Mouse (Mus musculus) lung, postnatal 0 days (tissue): ENCODE measurements around the gene Baz1b. TPM values are rescaled to one million over a fixed set of nuclear protein-coding genes. Genes with fewer than 3 reads are reported as not detected.
A peak's percentile ranks its signal among the peaks of the same experiment; 100 is the strongest.

Experiments used
- ATAC-seq: fragments of 200-750 bp; cut with Nextera tagmentation; 2 replicates; pipeline ENCODE4 v1.8.0; 2017; ENCODE audit warnings: moderate library complexity
- DNase-seq: peaks from one replicate; pipeline ENCODE4 v3.0.0-alpha.2; 2016; ENCODE audit warnings: low spot score
- H3K27ac ChIP-seq: fragments of 300-500 bp; sonication (generic); 2 replicates; pipeline ENCODE4 v1.5.1; 2014; ENCODE audit warnings: antibody characterized with exemption, mild to moderate bottlenecking, low read length, mixed read lengths
- H3K27me3 ChIP-seq: fragments of 300-500 bp; sonication (generic); replicated peaks from 2 replicates; pipeline ENCODE4 v1.6.1; 2014; ENCODE audit warnings: low read length, mixed read lengths; ENCODE audit not compliant: insufficient read depth
- H3K36me3 ChIP-seq: fragments of 300-500 bp; sonication (generic); 2 replicates; pipeline ENCODE4 v1.6.1; 2014; ENCODE audit warnings: low read length, mixed read lengths; ENCODE audit not compliant: insufficient read depth
- H3K4me1 ChIP-seq: fragments of 300-500 bp; sonication (generic); 2 replicates; pipeline ENCODE4 v1.6.1; 2014; ENCODE audit warnings: antibody characterized with exemption, low read depth, low read length, mixed read lengths; ENCODE audit not compliant: insufficient read depth
- H3K4me2 ChIP-seq: fragments of 300-500 bp; sonication (generic); replicated peaks from 2 replicates; pipeline ENCODE4 v1.6.1; 2014; ENCODE audit warnings: low read depth, mild to moderate bottlenecking, low read length, moderate library complexity, mixed read lengths
- H3K4me3 ChIP-seq: fragments of 300-500 bp; sonication (generic); 2 replicates; pipeline ENCODE4 v1.5.1; 2014; ENCODE audit warnings: low read depth, low read length
- H3K9ac ChIP-seq: fragments of 300-500 bp; sonication (generic); replicated peaks from 2 replicates; pipeline ENCODE4 v1.6.1; 2014; ENCODE audit warnings: low read depth, mild to moderate bottlenecking
- H3K9me3 ChIP-seq: fragments of 300-500 bp; sonication (generic); 2 replicates; pipeline ENCODE4 v1.6.1; 2016; ENCODE audit warnings: low read length, mixed read lengths
- CTCF ChIP-seq: IDR thresholded peaks from 2 replicates; pipeline ENCODE4 v1.5.1; 2016; ENCODE audit warnings: antibody characterized with exemption, mild to moderate bottlenecking
- EP300 ChIP-seq: IDR thresholded peaks from 2 replicates; pipeline ENCODE4 v1.6.1; 2016; ENCODE audit warnings: antibody characterized with exemption, mild to moderate bottlenecking, control low read depth
- WGBS: fragments of 180-500 bp; shearing (Covaris S2); extraction: QIAGEN DNeasy Blood & Tissue Kit; methylation state at CpG from one replicate; pipeline ENCODE4 v1.1.7; 2014; 5-methylcytosine and 5-hydroxymethylcytosine counted together
- polyA plus RNA-seq: library from polyadenylated mRNA; unstranded; fragments of >200 nt; fragmentation: Nextera tagmentation; extraction: Ambion mirVana; gene quantifications from 2 replicates; pipeline ENCODE4 v1.2.1, GENCODE M21; 2015

The Baz1b gene
- polyA plus RNA-seq, 1 experiment from 2014 or later: 14.6 TPM

DNA sequence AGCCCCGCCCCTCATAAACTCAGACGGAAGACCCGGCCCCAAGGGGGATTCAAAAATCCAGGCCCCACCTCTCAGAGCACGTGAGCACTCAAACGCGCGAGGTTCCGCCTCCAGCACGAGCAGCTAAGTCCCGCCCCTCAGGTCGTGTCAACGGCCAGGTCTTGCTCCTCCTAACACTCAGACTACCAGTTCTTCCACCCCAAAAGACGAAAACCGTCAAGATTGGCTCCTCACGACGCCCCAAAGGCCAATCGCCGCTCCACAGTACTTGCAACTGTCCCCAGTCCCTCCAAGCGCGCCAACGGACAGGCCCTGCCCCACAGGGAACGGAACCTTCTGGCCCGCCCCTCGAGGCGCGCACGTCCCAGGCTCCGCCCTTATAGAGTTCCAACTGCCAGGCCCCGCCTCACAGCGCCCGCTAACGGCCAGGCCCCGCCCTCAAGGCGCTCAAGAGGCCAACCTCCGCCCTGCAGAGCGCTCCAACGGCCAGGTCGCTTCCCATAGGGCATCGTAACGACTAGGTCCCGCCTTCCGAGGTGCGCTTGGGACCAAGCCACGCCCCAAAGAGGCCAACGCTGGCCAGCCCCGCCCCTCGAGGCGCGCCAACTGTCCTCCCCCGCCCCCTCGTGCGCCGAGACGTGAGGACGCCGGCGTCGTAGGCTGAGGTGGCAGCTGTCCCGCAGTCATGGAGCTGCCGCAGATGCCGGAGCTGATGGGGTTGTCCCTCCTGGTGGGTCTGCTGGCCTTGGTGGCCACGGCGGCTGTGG lies 37.8 kb upstream of the Baz1b start, which contains the start of gene Tbl2:
Tbl2 (plus strand) TSS at position 605 of the 767 bp plus-strand sequence.
- H3K9ac ChIP-seq: peak within 1 kb of the TSS; percentile 60
- ATAC-seq (peak; percentile 98), DNase-seq (peak; percentile 100)
- peak; percentile 32 for TF ChIP-seq CTCF
- TF ChIP-seq EP300: no peak
- no peaks in the 10 kb centered on the region for H3K27me3 ChIP-seq
- H3K4me2 ChIP-seq: peak within 1 kb of the TSS; percentile 93
- no peaks in the 10 kb centered on the region for H3K9me3 ChIP-seq
- peak within 1 kb of the TSS; percentile 74 for H3K4me3 ChIP-seq
- peak within 1 kb of the TSS; percentile 89 for H3K27ac ChIP-seq
- peaks cover 9% of the 10 kb centered on the region for H3K4me1 ChIP-seq
- peaks cover 2% of the 10 kb centered on the region; the same call in 1 of the 2 replicates for H3K36me3 ChIP-seq
- 0% methylated on average over 59 of the region's 63 CpGs for WGBS

DNA sequence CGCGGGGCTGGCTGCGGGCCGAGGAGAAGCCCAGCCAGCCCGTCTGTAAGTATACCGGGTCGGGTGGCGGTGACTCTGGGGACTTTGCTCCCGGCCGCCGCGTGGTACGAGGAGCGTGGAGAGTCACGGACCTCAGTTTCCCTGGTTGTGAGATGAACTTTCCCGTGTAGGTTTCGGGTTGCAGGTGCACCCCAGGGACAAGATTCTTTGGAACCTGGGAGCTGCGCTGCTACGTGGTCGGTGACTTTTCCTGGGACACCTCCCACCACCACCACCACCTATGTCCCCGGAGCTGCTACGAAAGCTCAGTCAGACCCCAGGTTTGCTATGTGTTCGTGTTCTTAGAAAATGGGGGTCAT lies 37.3 kb upstream of the Baz1b start:
- peaks cover 9% of the 10 kb centered on the region for H3K4me1 ChIP-seq
- ATAC-seq (no peak), DNase-seq (no peak)
- H3K9me3 ChIP-seq: no peaks in the 10 kb centered on the region
- peak overlapping the region; percentile 89; the same call in 1 of the 2 replicates for H3K27ac ChIP-seq
- H3K36me3 ChIP-seq: peaks cover 4% of the 10 kb centered on the region; the same call in 1 of the 2 replicates
- TF ChIP-seq EP300 (no peak), CTCF (no peak)
- 0% methylated on average over 19 of the region's 23 CpGs for WGBS
- peak overlapping the region; percentile 74 for H3K4me3 ChIP-seq
- no peaks in the 10 kb centered on the region for H3K27me3 ChIP-seq
- peak overlapping the region; percentile 93 for H3K4me2 ChIP-seq
- H3K9ac ChIP-seq: peak overlapping the region; percentile 60

DNA sequence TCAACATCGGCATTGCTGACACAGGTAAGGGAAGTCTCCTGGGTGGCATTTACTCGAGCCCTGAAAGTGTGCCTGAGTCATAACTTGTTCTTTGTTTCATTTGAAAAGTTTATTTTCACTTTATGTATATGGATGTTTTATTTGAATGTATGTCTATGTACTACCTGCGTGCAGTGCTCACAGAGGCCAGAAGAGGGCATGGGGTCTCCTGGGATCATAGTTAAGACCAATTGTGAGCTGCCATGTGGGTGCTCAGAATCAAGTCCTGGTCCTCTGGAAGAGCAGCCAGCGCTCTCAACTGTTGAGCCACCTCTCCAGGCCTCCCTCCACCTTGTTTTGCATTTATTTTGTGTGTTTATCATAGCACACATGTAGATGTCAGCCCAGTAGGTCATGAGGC lies 30.6 kb upstream of the Baz1b start:
- Histone ChIP-seq H3K27me3 (no peaks in the 10 kb centered on the region), H3K4me1 (no peaks in the 10 kb centered on the region), H3K36me3 (peaks cover 13% of the 10 kb centered on the region; the same call in 1 of the 2 replicates), H3K27ac (no peak overlapping the region), H3K4me2 (no peak overlapping the region), H3K9me3 (no peaks in the 10 kb centered on the region), H3K9ac (no peak overlapping the region), H3K4me3 (no peak overlapping the region)
- ATAC-seq (no peak), DNase-seq (no peak)
- WGBS: 98% methylated on average over 4 of the region's 4 CpGs
- TF ChIP-seq CTCF (peak; percentile 39; the same call in 1 of the 2 replicates), EP300 (no peak)

DNA sequence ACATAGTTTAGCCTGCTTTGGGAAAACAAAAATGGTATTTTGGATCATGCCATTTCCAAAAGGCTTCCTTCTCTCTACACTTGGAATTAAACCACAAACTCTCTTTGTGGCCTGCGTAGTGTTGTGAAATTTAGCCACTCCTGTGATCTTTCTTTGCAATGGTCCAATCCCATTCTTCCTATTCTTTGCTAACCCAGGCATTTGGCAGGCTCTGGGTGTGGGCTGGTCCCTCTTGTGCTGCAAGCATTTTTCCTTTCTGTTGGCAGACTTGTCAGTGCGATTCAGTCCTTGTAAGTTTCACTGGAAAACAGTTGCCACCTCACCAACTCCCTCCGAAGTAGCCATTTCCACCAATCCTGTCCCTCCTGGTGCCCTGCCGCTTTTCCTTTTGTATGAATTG lies 25.8 kb upstream of the Baz1b start:
- peak; percentile 86 for DNase-seq
- 76% methylated on average over 4 of the region's 4 CpGs for WGBS
- no peaks in the 10 kb centered on the region for H3K27me3 ChIP-seq
- ATAC-seq: peak; percentile 79
- H3K4me2 ChIP-seq: no peak overlapping the region
- H3K9ac ChIP-seq: no peak overlapping the region
- no peaks in the 10 kb centered on the region for H3K4me1 ChIP-seq
- TF ChIP-seq EP300: no peak
- TF ChIP-seq CTCF: no peak
- no peaks in the 10 kb centered on the region for H3K9me3 ChIP-seq
- H3K4me3 ChIP-seq: no peak overlapping the region
- H3K27ac ChIP-seq: peak overlapping the region; percentile 43
- peaks cover 9% of the 10 kb centered on the region; the same call in 1 of the 2 replicates for H3K36me3 ChIP-seq

- TF ChIP-seq EP300: no peak
- TF ChIP-seq CTCF: no peak
- Histone ChIP-seq H3K27me3 (no peaks in the 10 kb centered on the region), H3K9ac (no peak overlapping the region), H3K9me3 (no peaks in the 10 kb centered on the region), H3K4me1 (no peaks in the 10 kb centered on the region), H3K27ac (peak overlapping the region; percentile 43; the same call in 1 of the 2 replicates), H3K4me2 (no peak overlapping the region), H3K36me3 (peaks cover 9% of the 10 kb centered on the region; the same call in 1 of the 2 replicates), H3K4me3 (no peak overlapping the region)
- 83% methylated on average over 7 of the region's 7 CpGs for WGBS
- DNase-seq (no peak), ATAC-seq (no peak)
These were observed 25.4 kb upstream of the Baz1b start for GRCm38 (mm10) chr5:135161650-135162049.

DNA sequence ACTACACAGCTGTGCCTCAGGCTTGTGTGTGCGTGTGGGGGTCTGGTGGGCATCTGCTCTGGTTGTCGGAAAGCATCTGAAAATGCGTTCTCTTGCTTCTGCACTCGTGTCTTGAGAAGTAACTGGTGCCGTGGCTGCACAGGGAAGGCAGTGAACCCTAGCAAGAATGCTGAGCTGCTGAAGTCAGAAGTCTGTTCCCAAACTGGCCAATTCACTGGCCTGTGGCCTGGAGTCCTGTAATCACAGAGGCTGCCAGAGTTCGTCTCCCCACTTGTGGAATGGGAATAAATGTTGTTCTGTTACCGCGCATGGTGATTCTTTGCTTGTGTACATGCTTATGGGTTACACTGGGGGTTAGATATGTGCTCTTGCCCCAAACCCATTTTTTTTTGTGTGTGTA lies 24.7 kb upstream of the Baz1b start:
- Histone ChIP-seq H3K4me3 (no peak overlapping the region), H3K9me3 (no peaks in the 10 kb centered on the region), H3K36me3 (peaks cover 8% of the 10 kb centered on the region; the same call in 1 of the 2 replicates), H3K27me3 (no peaks in the 10 kb centered on the region), H3K27ac (no peak overlapping the region), H3K4me1 (no peaks in the 10 kb centered on the region), H3K9ac (no peak overlapping the region), H3K4me2 (no peak overlapping the region)
- TF ChIP-seq CTCF: no peak
- no peak for TF ChIP-seq EP300
- no peak for ATAC-seq
- 91% methylated on average over 8 of the region's 8 CpGs for WGBS
- no peak for DNase-seq
